Mouse (Mus musculus): ENCODE results near the gene Klf1.

GRCm38 (mm10) chr8:84856434-84856833 is 45.3 kb upstream of the Klf1 start:
- TF ChIP-seq POLR2A (IDR thresholded peaks at IDR 0.05; ENCODE audit: extremely low read depth, insufficient read depth, low read length) (no peak), CTCF (IDR thresholded peaks at IDR 0.05; ENCODE audit: extremely low read depth, insufficient read depth, low read length) (no peak)

Data from cortical plate, adult 2 months (tissue).